Mouse (Mus musculus): ENCODE data around the gene Sipa1l3. TPM values are rescaled to one million over a fixed set of nuclear protein-coding genes. Genes with fewer than 3 reads are reported as not detected.

Sipa1l3 gene
- polyA plus RNA-seq, 1 experiment from 2014 or later = 3.8 TPM

- H3K4me3 ChIP-seq = no peak overlapping the region
- H3K9me3 ChIP-seq (replicated peaks) = peaks cover 4% of the 10 kb centered on the region; the same call in 1 of the 2 replicates
- no peak overlapping the region for H3K4me2 ChIP-seq
- ATAC-seq (ENCODE audit: insufficient number of reproducible peaks, low FRiP score) = no peak
- no peaks in the 10 kb centered on the region for H3K36me3 ChIP-seq
- no peak overlapping the region for H3K9ac ChIP-seq
- WGBS = 0% methylated on average over 5 of the region's 5 CpGs
- H3K27ac ChIP-seq (ENCODE audit: poor library complexity, severe bottlenecking) = no peak overlapping the region
- H3K27me3 ChIP-seq (replicated peaks) = peaks cover 50% of the 10 kb centered on the region
- peaks cover 4% of the 10 kb centered on the region; the same call in 1 of the 2 replicates for H3K4me1 ChIP-seq (replicated peaks)
These were observed 5.3 kb upstream of the Sipa1l3 start for GRCm38 (mm10) chr7:29523700-29524099.

DNA sequence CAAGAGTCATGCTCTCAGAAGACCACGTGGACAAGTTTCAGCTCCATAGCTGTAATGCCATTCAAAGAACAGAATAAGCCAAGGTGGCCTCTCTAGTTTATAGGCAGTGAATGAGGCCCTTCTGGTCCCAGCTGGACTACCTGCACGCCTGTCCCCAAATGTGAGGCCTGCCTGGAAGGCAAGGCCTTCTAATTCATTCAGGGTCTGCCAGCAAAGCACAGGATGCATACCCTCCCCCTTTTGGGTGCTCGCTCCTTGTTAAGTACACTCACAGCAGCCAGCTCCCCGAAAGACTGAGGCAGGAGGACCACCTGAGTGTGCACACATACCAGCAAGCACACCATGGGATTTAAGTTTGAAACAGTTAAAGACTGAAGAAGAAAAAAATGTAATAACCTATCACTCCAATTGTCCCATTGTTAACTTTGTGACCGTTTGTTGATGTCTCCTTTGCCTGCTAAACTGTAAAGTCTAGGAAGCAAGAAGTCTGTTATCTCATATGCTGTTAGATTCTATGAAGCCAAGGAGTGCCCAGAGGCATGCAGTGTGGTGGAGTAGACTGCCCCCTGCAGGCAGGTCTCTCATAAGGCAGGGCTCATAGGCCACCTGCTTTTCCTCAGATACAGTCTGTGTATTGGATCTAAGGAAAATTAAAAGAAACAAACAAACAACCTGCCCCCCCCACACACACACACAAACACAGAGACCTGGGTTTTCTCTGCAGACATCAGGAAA, 3.6 kb upstream of the Sipa1l3 start:
- peaks cover 4% of the 10 kb centered on the region; the same call in 1 of the 2 replicates for H3K9me3 ChIP-seq (replicated peaks)
- H3K27me3 ChIP-seq (replicated peaks) = peaks cover 58% of the 10 kb centered on the region
- H3K4me1 ChIP-seq (replicated peaks) = peaks cover 9% of the 10 kb centered on the region
- WGBS = 61% methylated on average over 5 of the region's 5 CpGs
- no peak overlapping the region for H3K27ac ChIP-seq (ENCODE audit: poor library complexity, severe bottlenecking)
- ATAC-seq (ENCODE audit: insufficient number of reproducible peaks, low FRiP score) = no peak
- H3K9ac ChIP-seq = no peak overlapping the region
- no peak overlapping the region for H3K4me2 ChIP-seq
- H3K4me3 ChIP-seq = no peak overlapping the region
- no peaks in the 10 kb centered on the region for H3K36me3 ChIP-seq

DNA sequence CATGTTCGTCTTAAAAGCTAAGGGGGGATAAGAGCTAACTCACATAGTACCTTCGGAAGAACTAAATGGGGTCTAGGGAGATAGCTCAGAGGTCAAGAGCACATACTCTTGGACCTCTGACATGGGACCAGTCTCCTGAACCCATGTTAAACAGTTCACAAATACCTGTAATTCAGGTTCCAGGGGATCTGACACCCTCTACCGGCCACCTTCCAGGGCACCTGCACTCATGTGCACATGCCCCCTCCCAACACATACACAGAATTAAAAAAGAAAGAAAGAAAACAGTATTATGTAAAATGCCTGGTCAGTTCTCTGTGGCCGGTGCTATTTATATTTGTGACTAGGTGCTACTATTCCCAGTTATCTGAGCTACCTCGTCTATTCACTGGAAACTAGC, 2.9 kb upstream of the Sipa1l3 start:
- H3K4me1 ChIP-seq (replicated peaks) = peaks cover 9% of the 10 kb centered on the region
- H3K27me3 ChIP-seq (replicated peaks) = peaks cover 64% of the 10 kb centered on the region
- H3K9ac ChIP-seq = no peak overlapping the region
- no peak for ATAC-seq (ENCODE audit: insufficient number of reproducible peaks, low FRiP score)
- no peak overlapping the region for H3K27ac ChIP-seq (ENCODE audit: poor library complexity, severe bottlenecking)
- 65% methylated on average over 5 of the region's 5 CpGs for WGBS
- H3K4me3 ChIP-seq = no peak overlapping the region
- H3K9me3 ChIP-seq (replicated peaks) = no peaks in the 10 kb centered on the region; the same call in 1 of the 2 replicates
- no peak overlapping the region for H3K4me2 ChIP-seq
- H3K36me3 ChIP-seq = no peaks in the 10 kb centered on the region

GRCm38 (mm10) chr7:29520794-29521193, 2.4 kb upstream of the Sipa1l3 start:
- Histone ChIP-seq H3K4me2 (no peak overlapping the region), H3K4me3 (no peak overlapping the region), H3K9me3 (replicated peaks) (no peaks in the 10 kb centered on the region), H3K27ac (ENCODE audit: poor library complexity, severe bottlenecking) (no peak overlapping the region), H3K4me1 (replicated peaks) (peaks cover 9% of the 10 kb centered on the region), H3K27me3 (replicated peaks) (peaks cover 69% of the 10 kb centered on the region), H3K9ac (no peak overlapping the region), H3K36me3 (no peaks in the 10 kb centered on the region)
- 85% methylated on average over 2 of the region's 2 CpGs for WGBS
- no peak for ATAC-seq (ENCODE audit: insufficient number of reproducible peaks, low FRiP score)

- Histone ChIP-seq H3K4me2 (peak overlapping the region; percentile 97), H3K4me3 (peak overlapping the region; percentile 75), H3K36me3 (no peaks in the 10 kb centered on the region), H3K9me3 (replicated peaks) (no peaks in the 10 kb centered on the region), H3K27ac (ENCODE audit: poor library complexity, severe bottlenecking) (no peak overlapping the region), H3K9ac (peak overlapping the region; percentile 76), H3K27me3 (replicated peaks) (peaks cover 74% of the 10 kb centered on the region), H3K4me1 (replicated peaks) (peaks cover 9% of the 10 kb centered on the region)
- under 1% methylated on average over 19 of the region's 19 CpGs for WGBS
- peak; percentile 0; the same call in 1 of the 2 replicates for ATAC-seq (ENCODE audit: insufficient number of reproducible peaks, low FRiP score)
These were observed 740 bp upstream of the Sipa1l3 start for GRCm38 (mm10) chr7:29519211-29519550.

DNA sequence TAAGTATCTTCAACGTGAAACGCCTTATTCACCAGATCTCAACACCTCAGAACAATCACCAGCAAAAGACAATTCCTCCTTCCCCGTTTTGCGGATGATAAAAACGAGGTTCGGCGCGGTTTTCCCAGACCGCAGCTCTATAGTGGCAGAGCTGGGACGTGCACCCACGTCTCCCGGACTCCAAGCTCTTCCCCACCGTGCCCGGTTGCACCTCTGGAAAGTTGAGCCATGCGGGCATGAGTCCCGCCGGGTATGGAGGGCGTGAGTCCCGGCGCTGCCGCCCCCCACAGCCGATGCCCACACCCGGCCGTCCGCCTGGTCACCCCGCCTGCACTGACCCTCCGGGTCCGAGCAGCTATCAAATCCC, 404 bp downstream of the Sipa1l3 start:
- Histone ChIP-seq H3K4me3 (peak overlapping the region; percentile 75), H3K36me3 (no peaks in the 10 kb centered on the region), H3K4me2 (peak overlapping the region; percentile 97), H3K27ac (ENCODE audit: poor library complexity, severe bottlenecking) (no peak overlapping the region), H3K4me1 (replicated peaks) (peaks cover 9% of the 10 kb centered on the region), H3K27me3 (replicated peaks) (peaks cover 73% of the 10 kb centered on the region), H3K9me3 (replicated peaks) (no peaks in the 10 kb centered on the region), H3K9ac (peak overlapping the region; percentile 79)
- no peak for ATAC-seq (ENCODE audit: insufficient number of reproducible peaks, low FRiP score)
- WGBS = under 1% methylated on average over 28 of the region's 28 CpGs

DNA sequence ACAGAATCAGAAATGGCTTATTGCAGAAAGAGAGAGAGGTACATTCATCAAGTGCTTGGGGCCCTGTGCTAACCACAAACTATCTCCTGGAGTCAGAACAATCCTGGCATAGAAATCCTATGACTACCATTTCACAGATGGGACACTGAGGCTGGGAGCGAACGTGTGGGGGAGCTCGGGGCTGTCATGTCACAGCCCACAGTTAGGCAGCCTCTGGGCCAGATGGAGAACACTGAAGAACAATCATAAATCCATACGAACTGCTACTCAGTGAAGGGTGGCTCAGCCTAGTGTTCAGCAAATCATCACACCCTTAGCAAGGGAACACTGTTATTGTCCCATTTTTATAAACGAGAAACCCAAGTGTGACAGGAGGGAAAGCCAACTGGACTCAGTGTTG, 1.3 kb downstream of the Sipa1l3 start:
- peak overlapping the region; percentile 75; the same call in 1 of the 2 replicates for H3K4me3 ChIP-seq

GRCm38 (mm10) chr7:29515652-29516051, 2.8 kb downstream of the Sipa1l3 start:
- H3K4me1 ChIP-seq (replicated peaks) = peaks cover 24% of the 10 kb centered on the region

More for the DNA sequence above, 1.3 kb downstream of the Sipa1l3 start:
- 77% methylated on average over 5 of the region's 5 CpGs for WGBS
- Histone ChIP-seq H3K27me3 (replicated peaks) (peaks cover 74% of the 10 kb centered on the region), H3K27ac (ENCODE audit: poor library complexity, severe bottlenecking) (no peak overlapping the region), H3K9ac (no peak overlapping the region), H3K4me1 (replicated peaks) (peaks cover 13% of the 10 kb centered on the region), H3K36me3 (no peaks in the 10 kb centered on the region), H3K4me2 (peak overlapping the region; percentile 97), H3K9me3 (replicated peaks) (no peaks in the 10 kb centered on the region)
- no peak for ATAC-seq (ENCODE audit: insufficient number of reproducible peaks, low FRiP score)

GRCm38 (mm10) chr7:29512729-29513128, 5.7 kb downstream of the Sipa1l3 start:
- H3K36me3 ChIP-seq = no peaks in the 10 kb centered on the region
- H3K4me1 ChIP-seq (replicated peaks) = peaks cover 19% of the 10 kb centered on the region
- H3K4me3 ChIP-seq = no peak overlapping the region
- no peak overlapping the region for H3K27ac ChIP-seq (ENCODE audit: poor library complexity, severe bottlenecking)
- no peak for ATAC-seq (ENCODE audit: insufficient number of reproducible peaks, low FRiP score)
- H3K9me3 ChIP-seq (replicated peaks) = no peaks in the 10 kb centered on the region
- no peak overlapping the region for H3K4me2 ChIP-seq
- 27% methylated on average over 4 of the region's 4 CpGs for WGBS
- H3K9ac ChIP-seq = no peak overlapping the region
- peaks cover 92% of the 10 kb centered on the region for H3K27me3 ChIP-seq (replicated peaks)

More at GRCm38 (mm10) chr7:29515652-29516051, 2.8 kb downstream of the Sipa1l3 start:
- H3K27me3 ChIP-seq (replicated peaks) = peaks cover 75% of the 10 kb centered on the region
- no peak for ATAC-seq (ENCODE audit: insufficient number of reproducible peaks, low FRiP score)
- no peak overlapping the region for H3K9ac ChIP-seq
- 84% methylated on average over 3 of the region's 3 CpGs for WGBS
- H3K9me3 ChIP-seq (replicated peaks) = no peaks in the 10 kb centered on the region
- H3K4me3 ChIP-seq = no peak overlapping the region
- H3K4me2 ChIP-seq = no peak overlapping the region
- no peak overlapping the region for H3K27ac ChIP-seq (ENCODE audit: poor library complexity, severe bottlenecking)
- no peaks in the 10 kb centered on the region for H3K36me3 ChIP-seq

DNA sequence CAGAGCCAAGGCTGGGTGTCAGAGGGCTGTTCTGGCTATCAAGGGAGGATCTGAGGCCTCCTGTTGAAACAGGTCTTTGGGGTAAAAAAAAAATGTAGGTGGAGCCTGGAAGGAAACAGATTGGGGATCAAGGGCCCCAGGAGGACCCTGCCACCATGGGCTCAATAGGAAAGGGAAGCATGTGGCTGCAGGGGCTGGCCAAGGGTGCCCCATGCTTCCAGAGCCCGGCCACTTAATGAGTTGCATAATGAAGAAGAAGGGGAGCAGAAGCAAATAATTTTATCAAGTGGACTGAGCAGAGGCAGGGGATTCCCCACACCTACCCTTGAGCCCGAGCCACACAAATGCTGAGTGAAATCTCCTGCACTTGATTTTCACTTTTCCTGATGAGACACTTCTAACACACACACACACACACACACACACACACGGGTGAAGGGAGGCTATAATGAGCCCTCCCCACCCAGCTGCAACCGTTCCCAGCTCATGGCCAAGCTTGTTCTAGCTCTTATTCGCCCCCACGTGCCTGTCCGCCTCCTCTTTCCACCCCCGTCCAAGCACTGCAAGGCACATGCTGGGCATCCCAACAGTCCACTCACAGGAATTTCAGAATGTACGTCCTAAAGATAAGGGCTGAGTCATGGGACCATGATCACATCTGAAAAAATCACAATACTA, 6.7 kb downstream of the Sipa1l3 start:
- peaks cover 91% of the 10 kb centered on the region for H3K27me3 ChIP-seq (replicated peaks)
- 40% methylated on average over 9 of the region's 9 CpGs for WGBS
- no peak overlapping the region for H3K4me3 ChIP-seq
- H3K9me3 ChIP-seq (replicated peaks) = no peaks in the 10 kb centered on the region
- no peaks in the 10 kb centered on the region for H3K36me3 ChIP-seq
- no peak overlapping the region for H3K4me2 ChIP-seq
- H3K9ac ChIP-seq = no peak overlapping the region
- H3K27ac ChIP-seq (ENCODE audit: poor library complexity, severe bottlenecking) = no peak overlapping the region
- H3K4me1 ChIP-seq (replicated peaks) = peaks cover 15% of the 10 kb centered on the region
- ATAC-seq (ENCODE audit: insufficient number of reproducible peaks, low FRiP score) = no peak

GRCm38 (mm10) chr7:29508522-29508921, 9.9 kb downstream of the Sipa1l3 start:
- no peak for ATAC-seq (ENCODE audit: insufficient number of reproducible peaks, low FRiP score)
- Histone ChIP-seq H3K4me1 (replicated peaks) (peaks cover 21% of the 10 kb centered on the region), H3K27ac (ENCODE audit: poor library complexity, severe bottlenecking) (no peak overlapping the region), H3K9me3 (replicated peaks) (no peaks in the 10 kb centered on the region), H3K36me3 (no peaks in the 10 kb centered on the region), H3K9ac (no peak overlapping the region), H3K4me2 (no peak overlapping the region), H3K27me3 (replicated peaks) (peaks cover 96% of the 10 kb centered on the region), H3K4me3 (no peak overlapping the region)
- WGBS = 78% methylated on average over 7 of the region's 7 CpGs
